Mouse (Mus musculus) cerebellum, adult 11 months (tissue): ENCODE measurements around the gene Lrrc42.

Source experiments
- DNase-seq: peaks from one replicate; pipeline ENCODE4 v3.0.0; 2022

The Lrrc42 gene

GRCm38 (mm10) chr4:107247110-107247509 is 6.2 kb downstream of the Lrrc42 start:
- no peak for DNase-seq

GRCm38 (mm10) chr4:107246040-107246439 is 7.3 kb downstream of the Lrrc42 start:
- no peak for DNase-seq

GRCm38 (mm10) chr4:107245368-107245767 is 8.0 kb downstream of the Lrrc42 start:
- DNase-seq, result no peak

- DNase-seq, result no peak
These were observed 9.7 kb downstream of the Lrrc42 start for GRCm38 (mm10) chr4:107243365-107244333.

DNA sequence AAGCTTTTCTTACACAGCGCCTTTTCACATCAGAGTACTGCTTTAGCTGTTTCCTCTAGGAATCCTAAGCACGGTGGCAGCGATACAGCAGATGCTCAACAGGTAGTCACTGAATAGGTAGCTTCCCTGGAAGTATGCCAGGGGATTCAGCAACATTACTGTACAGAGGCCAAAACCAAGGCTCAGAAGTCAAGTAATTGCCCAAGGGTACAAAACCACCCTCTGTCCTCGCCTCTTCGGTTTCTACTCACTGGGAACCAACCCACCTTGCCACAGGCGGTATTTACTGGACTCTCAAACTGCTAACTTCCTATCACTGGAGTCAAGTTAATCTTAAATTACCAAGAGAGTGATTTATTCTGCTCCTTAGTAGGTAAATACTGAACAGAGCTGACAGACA is 13.1 kb downstream of the Lrrc42 start:
- no peak for DNase-seq

DNA sequence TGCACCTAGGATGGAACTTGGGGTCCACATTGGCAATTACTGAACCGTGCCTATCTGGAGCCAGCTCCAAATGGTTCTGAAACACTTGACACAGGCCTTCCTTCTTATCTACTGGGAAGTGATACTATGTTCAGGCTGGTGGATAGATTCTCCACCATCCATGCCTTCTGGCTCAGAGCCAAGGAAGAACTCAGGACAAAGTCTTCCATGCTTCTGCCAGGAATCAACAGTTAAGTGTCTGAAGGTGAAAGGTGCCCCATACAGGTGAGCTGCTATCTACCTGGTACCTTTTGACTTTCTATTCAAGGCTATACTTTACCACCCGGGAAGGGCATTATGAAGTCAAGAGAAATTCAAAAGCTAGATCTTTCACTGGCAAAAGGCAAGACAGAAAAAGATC is 15.1 kb downstream of the Lrrc42 start:
- no peak for DNase-seq

DNA sequence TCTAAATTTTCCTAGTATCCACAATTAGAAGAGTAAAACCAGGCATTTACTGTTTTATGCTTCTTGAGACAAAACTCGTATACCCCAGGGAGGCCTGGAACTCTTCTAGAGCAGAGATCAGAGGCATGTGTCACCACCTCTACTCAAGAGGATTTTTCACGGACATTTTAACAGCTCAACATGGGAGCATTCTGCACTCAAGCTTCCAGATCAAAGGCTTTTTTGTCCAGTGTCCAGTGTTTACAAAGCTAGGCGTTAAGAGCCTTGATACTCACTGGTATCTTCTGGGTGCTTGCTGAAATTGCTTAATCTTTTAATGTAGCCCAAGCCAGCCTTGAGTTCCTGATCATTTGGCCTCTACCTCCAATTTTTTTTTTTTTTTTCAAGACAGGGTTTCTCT is 21.1 kb downstream of the Lrrc42 start:
- no peak for DNase-seq

DNA sequence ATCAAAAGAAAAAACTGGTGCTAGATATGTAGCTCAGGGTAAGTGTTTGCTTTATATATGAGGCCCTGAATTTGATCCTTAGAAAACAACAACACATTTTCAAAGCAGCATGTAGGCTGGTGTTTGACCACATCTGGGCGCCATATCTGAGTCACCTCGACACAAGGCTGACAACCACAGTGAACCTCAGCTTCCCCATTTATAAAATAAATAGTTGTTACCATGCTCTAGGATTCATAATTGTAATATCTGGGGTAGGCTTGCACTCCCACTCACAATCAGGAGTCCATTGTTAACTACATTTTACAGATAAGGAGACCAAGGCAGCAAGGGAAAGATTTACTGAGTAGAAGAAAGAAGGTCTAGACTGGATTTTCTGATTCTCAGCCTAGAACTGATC is 27.0 kb downstream of the Lrrc42 start:
- DNase-seq, result no peak

- peak; percentile 13 for DNase-seq
These were observed 29.8 kb downstream of the Lrrc42 start for GRCm38 (mm10) chr4:107223225-107224204.

- peak; percentile 8 for DNase-seq
These were observed 31.8 kb downstream of the Lrrc42 start for GRCm38 (mm10) chr4:107221524-107221923.

- no peak for DNase-seq
These were observed 35.8 kb downstream of the Lrrc42 start for GRCm38 (mm10) chr4:107217574-107217973.

DNA sequence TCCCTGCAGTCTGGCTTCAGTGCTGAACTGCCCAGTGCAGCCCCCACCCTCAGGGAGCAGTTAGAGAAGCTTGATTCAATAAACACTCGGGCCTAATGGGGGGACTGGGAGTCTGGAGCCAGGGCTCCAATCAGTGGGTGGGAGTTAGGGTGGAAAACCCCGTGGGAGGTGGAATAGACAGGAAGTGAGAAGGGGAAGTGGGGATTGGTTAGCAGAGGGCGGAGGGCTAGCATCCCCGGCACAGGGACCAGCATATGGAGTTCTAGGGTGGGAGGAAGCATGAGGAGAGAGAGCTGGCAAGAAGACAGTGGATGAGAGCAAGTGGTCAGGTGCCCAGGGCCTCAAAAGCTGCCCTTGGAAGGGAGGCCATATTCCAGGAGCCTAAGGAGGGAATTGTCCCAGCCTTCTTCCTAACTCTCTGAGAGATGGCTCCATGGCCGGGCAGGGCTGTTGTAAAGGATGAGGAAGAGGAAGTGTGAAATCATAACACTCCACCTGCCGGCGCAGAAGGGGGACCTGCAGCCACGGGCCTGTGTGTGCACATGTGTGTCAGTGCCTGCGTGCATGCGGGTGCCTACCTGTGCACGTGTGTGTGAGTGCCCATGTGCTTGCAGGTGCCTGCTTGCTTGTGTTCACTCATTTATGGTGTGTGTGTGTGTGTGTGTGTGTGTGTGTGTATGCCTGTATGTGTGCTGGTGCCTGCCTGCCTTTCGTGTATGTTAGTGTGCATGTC is 39.9 kb downstream of the Lrrc42 start:
- no peak for DNase-seq

DNA sequence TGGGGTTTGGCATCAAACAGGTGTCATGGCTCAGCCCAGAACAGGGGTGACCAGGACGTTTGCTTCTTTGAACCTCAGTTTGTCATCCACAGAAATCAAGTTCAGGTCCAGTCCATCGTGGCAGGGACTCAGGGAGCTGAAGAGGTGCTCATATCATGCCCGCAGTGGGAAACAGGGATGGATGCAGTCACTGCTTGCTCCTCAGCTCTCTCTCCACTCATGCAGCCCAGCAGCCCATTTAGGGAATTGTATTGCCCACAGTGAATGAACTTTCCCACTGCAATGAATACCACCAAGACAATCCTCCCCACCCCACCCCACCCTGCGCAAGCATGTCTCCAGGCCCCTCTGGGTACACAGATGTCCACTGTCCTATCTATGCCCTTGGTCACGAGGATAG is 41.4 kb downstream of the Lrrc42 start:
- DNase-seq, result no peak

DNA sequence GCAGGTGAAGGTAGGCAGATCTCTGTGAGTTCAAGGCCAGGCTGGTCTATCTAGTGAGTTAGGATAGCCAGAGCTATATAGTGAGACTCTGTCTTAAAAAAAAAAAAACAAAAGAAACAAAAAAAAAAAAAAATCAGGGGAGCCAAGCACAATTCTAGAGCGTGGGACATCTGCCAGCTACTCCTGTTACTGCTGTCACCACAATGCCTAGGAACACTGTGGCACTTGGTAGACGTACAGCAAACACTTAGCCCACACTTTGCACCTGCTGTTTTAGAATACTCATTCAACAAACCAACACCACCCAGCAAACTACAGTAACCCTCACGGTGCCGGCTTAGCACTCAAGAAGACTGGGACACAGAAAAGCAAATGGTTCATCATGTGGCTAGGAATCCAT is 41.9 kb downstream of the Lrrc42 start:
- DNase-seq, result no peak

- DNase-seq, result no peak
These were observed 42.7 kb downstream of the Lrrc42 start for GRCm38 (mm10) chr4:107210483-107211097.

GRCm38 (mm10) chr4:107208880-107209279 is 44.5 kb downstream of the Lrrc42 start, which contains the start of gene Ldlrad1:
Gene Ldlrad1 (plus strand): TSS chr4:107209180.
- DNase-seq, result no peak

DNA sequence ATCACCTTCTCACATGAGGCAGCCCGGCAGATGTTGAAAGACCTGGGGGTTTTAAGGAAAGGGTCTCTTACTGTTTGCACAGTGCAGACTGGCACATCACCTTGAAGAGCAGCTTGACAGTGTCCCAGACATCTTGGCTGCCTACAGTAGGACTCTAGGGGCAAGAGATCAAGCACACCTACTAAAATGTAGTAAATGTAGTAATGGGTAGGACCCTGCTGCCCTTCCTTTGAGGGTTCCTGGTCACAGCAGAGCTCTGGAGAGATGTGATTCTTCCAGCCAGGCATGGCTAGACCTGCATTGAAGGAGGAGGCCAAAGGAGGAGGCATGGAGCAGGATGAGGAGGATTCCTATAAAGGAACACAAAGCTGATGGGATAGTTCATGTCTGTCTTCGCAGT is 46.3 kb downstream of the Lrrc42 start:
- no peak for DNase-seq

DNA sequence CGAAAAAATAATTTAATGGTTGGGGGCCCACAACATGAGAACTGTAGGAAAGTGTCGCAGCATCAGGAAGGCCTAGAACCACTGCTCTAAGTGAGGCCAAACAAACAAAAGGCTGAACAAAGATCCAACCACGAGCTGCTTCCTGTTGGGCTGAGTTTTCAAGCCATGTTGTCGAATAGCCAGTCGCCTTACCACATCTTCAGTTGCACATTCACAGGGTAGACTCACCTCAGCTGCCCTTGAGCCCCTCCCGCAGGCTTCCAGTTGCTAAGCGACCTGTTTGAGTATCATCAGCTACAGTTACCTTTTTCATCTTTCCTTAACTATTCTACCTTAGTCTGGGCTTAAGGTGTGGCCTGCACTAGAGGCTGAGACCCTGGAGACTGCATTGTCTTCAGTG is 50.3 kb downstream of the Lrrc42 start:
- DNase-seq, result no peak

- no peak for DNase-seq
These were observed 51.6 kb downstream of the Lrrc42 start for GRCm38 (mm10) chr4:107201779-107202178.

- no peak for DNase-seq
These were observed 55.3 kb downstream of the Lrrc42 start for GRCm38 (mm10) chr4:107198072-107198471.

DNA sequence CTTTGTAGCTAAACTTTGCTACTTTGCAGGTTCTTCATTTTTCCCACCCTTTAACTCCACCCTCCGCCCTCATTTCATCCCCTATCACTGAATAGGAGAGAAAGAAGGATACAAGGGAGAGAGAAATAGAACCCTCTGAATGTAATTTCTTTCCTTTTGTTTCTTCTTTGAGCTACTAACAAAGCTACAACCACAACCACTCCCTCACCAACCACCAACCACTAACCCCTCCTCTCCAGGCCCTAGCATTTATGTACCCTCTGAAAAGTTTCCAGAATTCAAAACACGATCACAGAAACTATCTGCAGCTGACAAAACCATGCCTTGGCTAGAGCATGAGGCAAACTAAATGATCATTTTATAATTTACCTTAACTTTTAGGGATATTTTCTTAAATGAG is 56.9 kb downstream of the Lrrc42 start:
- DNase-seq, result no peak

- no peak for DNase-seq
These were observed 59.5 kb downstream of the Lrrc42 start for GRCm38 (mm10) chr4:107193841-107194240.
